Mouse (Mus musculus) hindbrain, embryonic 12.5 days (tissue): ENCODE measurements around the gene 1110032A03Rik. TPM values are rescaled to one million over a fixed set of nuclear protein-coding genes. Genes with fewer than 3 reads are reported as not detected.
A peak's percentile ranks its signal among the peaks of the same experiment; 100 is the strongest.

Source experiments
- ATAC-seq: fragments of 200-750 bp; cut with Nextera tagmentation; 2 replicates; pipeline ENCODE4 v1.8.0; 2017; ENCODE audit warnings: moderate TSS enrichment; ENCODE audit not compliant: low FRiP score
- H3K27ac ChIP-seq: fragments of 300-500 bp; sonication (generic); 2 replicates; pipeline ENCODE4 v1.5.1; 2016; ENCODE audit warnings: mild to moderate bottlenecking
- H3K27me3 ChIP-seq: fragments of 300-500 bp; sonication (generic); 2 replicates; pipeline ENCODE4 v1.6.1; 2016; ENCODE audit warnings: mild to moderate bottlenecking
- H3K36me3 ChIP-seq: fragments of 300-500 bp; sonication (generic); 2 replicates; pipeline ENCODE4 v1.6.1; 2016; ENCODE audit warnings: mild to moderate bottlenecking
- H3K4me1 ChIP-seq: fragments of 300-500 bp; sonication (generic); 2 replicates; pipeline ENCODE4 v1.6.1; 2016
- H3K4me2 ChIP-seq: fragments of 300-500 bp; sonication (generic); replicated peaks from 2 replicates; pipeline ENCODE4 v1.6.1; 2016; ENCODE audit warnings: mild to moderate bottlenecking
- H3K4me3 ChIP-seq: fragments of 300-500 bp; sonication (generic); 2 replicates; pipeline ENCODE4 v1.5.1; 2016; ENCODE audit warnings: mild to moderate bottlenecking
- H3K9ac ChIP-seq: fragments of 300-500 bp; sonication (generic); 2 replicates; pipeline ENCODE4 v1.6.1; 2016; ENCODE audit warnings: mild to moderate bottlenecking, moderate library complexity
- H3K9me3 ChIP-seq: fragments of 300-500 bp; sonication (generic); replicated peaks from 2 replicates; pipeline ENCODE4 v1.6.1; 2016; ENCODE audit warnings: mild to moderate bottlenecking
- WGBS: fragments of 180-500 bp; shearing (Covaris S2); methylation state at CpG from one replicate; pipeline ENCODE4 v1.1.7; 2016; 5-methylcytosine and 5-hydroxymethylcytosine counted together
- polyA plus RNA-seq: library from polyadenylated mRNA; unstranded; fragments of >200 nt; fragmentation: Nextera tagmentation; extraction: Ambion mirVana; gene quantifications from 2 replicates; pipeline ENCODE4 v1.2.1, GENCODE M21; 2016

The 1110032A03Rik gene
- polyA plus RNA-seq, 1 experiment from 2014 or later, result 43.9 TPM

DNA sequence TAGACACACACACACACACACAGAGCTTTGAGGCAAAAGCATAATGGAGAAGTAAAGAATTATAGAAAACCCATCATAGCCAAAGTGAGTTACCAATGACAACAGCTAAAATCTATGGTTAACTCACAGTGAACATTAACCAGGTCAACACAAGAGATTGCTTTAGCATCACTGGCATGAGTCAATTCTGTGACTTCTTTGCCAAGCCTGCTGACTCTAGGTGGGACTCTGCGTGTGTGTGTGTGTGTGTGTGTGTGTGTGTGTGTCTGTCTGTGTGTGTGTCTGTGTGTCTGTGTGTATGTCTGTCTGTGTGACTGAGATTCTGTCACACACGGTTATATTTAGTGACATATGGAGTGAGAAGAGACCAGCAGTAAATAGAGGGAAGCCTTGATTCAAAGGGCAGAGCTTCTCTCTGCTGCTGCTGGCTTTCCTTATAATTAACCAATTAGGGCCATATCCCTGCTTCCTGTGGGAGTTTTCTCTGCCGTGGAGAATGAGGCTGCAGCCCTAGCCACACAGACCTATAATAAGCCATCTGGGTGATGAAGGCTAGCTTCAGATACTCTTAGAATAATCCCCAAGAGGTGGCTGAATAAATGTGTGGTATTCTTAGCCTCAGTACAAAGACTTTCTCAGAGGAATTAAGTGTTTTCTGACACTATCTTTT, 50.5 kb downstream of the 1110032A03Rik start:
- no peaks in the 10 kb centered on the region for H3K36me3 ChIP-seq
- no peak for ATAC-seq
- H3K27me3 ChIP-seq, result no peaks in the 10 kb centered on the region
- peaks cover 60% of the 10 kb centered on the region for H3K4me1 ChIP-seq
- H3K9ac ChIP-seq, result peak overlapping the region; percentile 45; the same call in 1 of the 2 replicates
- peak overlapping the region; percentile 73 for H3K27ac ChIP-seq
- no peaks in the 10 kb centered on the region for H3K9me3 ChIP-seq
- H3K4me3 ChIP-seq, result no peak overlapping the region
- 50% methylated on average over 3 of the region's 3 CpGs for WGBS
- peak overlapping the region; percentile 82 for H3K4me2 ChIP-seq

DNA sequence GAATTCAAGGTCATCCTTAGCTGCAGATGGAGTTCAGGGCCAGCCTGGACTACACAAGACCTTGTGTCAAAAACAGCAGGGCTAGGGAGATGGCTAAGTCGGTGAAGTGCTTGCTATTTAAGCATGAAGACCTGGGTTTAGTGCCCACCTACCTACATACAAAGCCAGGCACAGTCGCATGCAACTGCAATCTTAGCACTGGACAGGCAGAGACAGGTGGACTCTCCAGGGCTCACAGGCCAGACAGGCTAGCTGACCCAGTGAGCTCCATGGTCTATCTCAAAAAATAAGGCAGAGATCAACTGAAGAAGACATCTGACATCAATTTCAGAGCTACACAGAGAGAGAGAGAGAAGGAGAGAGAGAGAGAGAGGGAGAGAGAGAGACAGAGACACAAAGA, 51.2 kb downstream of the 1110032A03Rik start:
- no peak overlapping the region for H3K4me3 ChIP-seq
- H3K4me2 ChIP-seq, result peak overlapping the region; percentile 82
- H3K9me3 ChIP-seq, result no peaks in the 10 kb centered on the region
- 87% methylated on average over 2 of the region's 2 CpGs for WGBS
- H3K36me3 ChIP-seq, result 0 out of 2 replicates have a peak, but pooled peaks cover 3% of the 10 kb centered on the region
- no peak overlapping the region for H3K9ac ChIP-seq
- H3K27me3 ChIP-seq, result no peaks in the 10 kb centered on the region
- no peak for ATAC-seq
- peaks cover 60% of the 10 kb centered on the region for H3K4me1 ChIP-seq
- peak overlapping the region; percentile 73 for H3K27ac ChIP-seq

DNA sequence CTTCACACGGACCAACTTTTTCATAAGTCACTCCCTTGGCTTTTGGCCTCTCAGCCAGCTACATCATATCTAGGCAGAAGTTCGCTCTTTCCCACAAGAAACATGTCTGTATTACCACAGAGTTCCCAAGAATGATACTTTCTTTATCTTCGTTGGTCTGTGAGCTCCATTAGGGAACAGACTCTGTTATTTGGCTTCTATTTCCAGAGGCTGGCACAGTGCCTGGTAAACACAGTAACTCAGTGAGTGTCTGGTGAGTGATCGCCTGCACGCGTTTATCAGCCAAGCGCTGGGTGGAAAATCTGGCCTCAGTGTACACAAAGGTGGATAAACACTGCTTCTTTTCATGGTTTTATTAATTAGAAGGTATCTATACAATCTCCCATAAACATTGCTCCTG, 51.9 kb downstream of the 1110032A03Rik start:
- Histone ChIP-seq H3K9ac (no peak overlapping the region), H3K36me3 (0 out of 2 replicates have a peak, but pooled peaks cover 4% of the 10 kb centered on the region), H3K9me3 (no peaks in the 10 kb centered on the region), H3K27me3 (no peaks in the 10 kb centered on the region), H3K4me2 (no peak overlapping the region), H3K4me1 (peaks cover 60% of the 10 kb centered on the region), H3K4me3 (no peak overlapping the region), H3K27ac (peak overlapping the region; percentile 35; the same call in 1 of the 2 replicates)
- no peak for ATAC-seq
- WGBS, result 73% methylated on average over 7 of the region's 7 CpGs

DNA sequence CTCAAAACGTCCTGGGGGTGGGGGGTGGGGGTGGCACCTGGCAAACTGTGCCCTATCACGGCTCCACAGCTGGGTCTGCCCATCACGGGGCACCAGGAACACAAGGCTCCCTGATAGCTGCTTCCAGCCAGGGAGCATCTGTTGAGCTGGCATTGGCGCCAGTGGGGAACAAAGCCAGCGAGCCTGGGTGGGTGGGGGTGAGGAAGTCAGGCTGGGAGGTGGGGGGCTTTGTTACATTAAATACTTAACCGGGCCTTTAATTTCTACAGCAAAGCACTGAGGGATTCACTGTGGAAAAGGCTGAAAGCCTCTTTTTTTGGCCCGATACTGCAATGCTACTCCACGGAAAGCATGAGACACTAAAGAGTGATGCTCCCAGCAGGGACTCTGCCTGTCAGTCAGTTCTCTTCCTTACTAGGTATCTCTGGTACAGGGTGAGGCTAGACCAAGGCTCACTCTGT, 52.8 kb downstream of the 1110032A03Rik start:
- Histone ChIP-seq H3K4me1 (peaks cover 56% of the 10 kb centered on the region), H3K9me3 (no peaks in the 10 kb centered on the region), H3K27ac (no peak overlapping the region), H3K4me3 (no peak overlapping the region), H3K27me3 (no peaks in the 10 kb centered on the region), H3K9ac (no peak overlapping the region), H3K36me3 (0 out of 2 replicates have a peak, but pooled peaks cover 4% of the 10 kb centered on the region), H3K4me2 (no peak overlapping the region)
- WGBS, result 34% methylated on average over 8 of the region's 8 CpGs
- no peak for ATAC-seq

DNA sequence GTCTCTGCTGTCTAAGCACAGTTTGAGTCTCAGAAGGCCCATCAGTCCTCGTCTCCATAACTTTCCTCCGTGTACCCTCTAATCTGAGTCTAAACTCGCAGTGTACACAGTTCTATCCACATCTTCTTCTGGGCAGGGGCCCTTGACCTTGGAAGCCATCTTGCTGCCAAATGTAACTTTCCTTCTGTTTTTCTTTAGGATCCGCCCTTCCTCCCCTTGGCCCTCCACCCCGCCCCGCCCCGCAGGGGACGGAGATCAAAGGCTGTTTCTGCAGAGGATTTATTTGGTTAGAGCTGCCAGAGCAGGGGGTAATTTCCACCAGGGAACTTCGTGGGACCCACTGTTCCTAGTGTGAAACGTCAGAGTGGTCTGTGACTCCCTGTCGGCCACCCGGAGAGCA, 54.3 kb downstream of the 1110032A03Rik start:
- Histone ChIP-seq H3K9ac (no peak overlapping the region), H3K27me3 (no peaks in the 10 kb centered on the region), H3K4me3 (no peak overlapping the region), H3K36me3 (peaks cover 7% of the 10 kb centered on the region; the same call in 1 of the 2 replicates), H3K27ac (no peak overlapping the region), H3K4me2 (no peak overlapping the region), H3K4me1 (peaks cover 42% of the 10 kb centered on the region), H3K9me3 (no peaks in the 10 kb centered on the region)
- 37% methylated on average over 12 of the region's 12 CpGs for WGBS
- ATAC-seq, result no peak

DNA sequence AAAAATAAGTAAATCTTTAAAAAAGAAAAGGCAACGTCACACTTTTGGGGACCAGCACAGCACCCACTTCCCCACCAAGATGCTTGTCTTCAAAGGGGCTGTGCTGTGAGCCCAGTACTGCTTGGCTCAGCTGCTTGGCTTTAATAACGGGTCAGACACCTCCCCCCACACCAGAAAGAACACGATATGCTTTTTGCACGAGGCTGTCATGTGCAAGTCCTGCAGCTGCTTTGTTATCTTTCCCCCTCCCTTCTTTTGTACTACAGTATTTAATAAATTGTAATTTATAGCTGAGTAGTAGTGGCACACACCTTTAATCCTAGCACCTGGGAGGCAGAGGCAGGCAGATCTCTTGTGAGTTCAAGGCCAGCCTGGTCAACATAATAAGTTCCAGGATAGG, 56.4 kb downstream of the 1110032A03Rik start:
- Histone ChIP-seq H3K27ac (no peak overlapping the region), H3K9me3 (no peaks in the 10 kb centered on the region), H3K4me3 (no peak overlapping the region), H3K27me3 (no peaks in the 10 kb centered on the region), H3K9ac (no peak overlapping the region), H3K4me1 (peaks cover 22% of the 10 kb centered on the region), H3K4me2 (no peak overlapping the region), H3K36me3 (peaks cover 7% of the 10 kb centered on the region; the same call in 1 of the 2 replicates)
- ATAC-seq, result no peak
- WGBS, result 84% methylated on average over 4 of the region's 4 CpGs

DNA sequence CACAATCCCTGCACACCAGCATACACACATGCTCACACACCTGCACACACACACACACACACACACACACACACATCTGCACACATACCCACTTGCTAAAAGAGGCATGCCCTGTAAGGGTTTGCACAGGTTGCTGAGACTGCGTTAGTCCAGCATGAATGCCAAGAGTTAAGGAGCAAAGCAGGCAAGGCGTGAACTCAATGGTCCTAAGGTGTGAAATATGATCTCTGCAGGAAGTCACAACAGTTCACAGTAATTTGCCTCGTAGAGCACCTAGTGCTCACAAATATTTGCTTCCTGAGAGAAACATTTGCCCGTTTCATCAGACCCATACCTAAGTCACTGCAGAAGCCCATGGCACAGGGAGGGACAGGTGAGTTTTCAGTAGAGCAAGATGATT, 61.1 kb downstream of the 1110032A03Rik start:
- H3K4me3 ChIP-seq, result no peak overlapping the region
- no peaks in the 10 kb centered on the region for H3K9me3 ChIP-seq
- WGBS, result 70% methylated on average over 4 of the region's 4 CpGs
- peaks cover 17% of the 10 kb centered on the region for H3K36me3 ChIP-seq
- H3K27ac ChIP-seq, result no peak overlapping the region
- H3K4me2 ChIP-seq, result no peak overlapping the region
- no peaks in the 10 kb centered on the region for H3K27me3 ChIP-seq
- no peaks in the 10 kb centered on the region for H3K4me1 ChIP-seq
- H3K9ac ChIP-seq, result no peak overlapping the region
- no peak for ATAC-seq

Other genes starting within 250 kb of the 1110032A03Rik start
- 95.1 and 96.2 TPM in 2 replicates for gene Pts, start 246.8 kb downstream of the 1110032A03Rik start, polyA plus RNA-seq
- gene Il18, start 220.7 kb downstream of the 1110032A03Rik start, polyA plus RNA-seq, result 9.7 and 10.5 TPM in 2 replicates
- gene Bco2, start 220.3 kb downstream of the 1110032A03Rik start, polyA plus RNA-seq, result 0.17 and 0.28 TPM in 2 replicates
- 0.55 TPM in 1 of 2 replicates, not detected in the other for gene Tex12, start 214.2 kb downstream of the 1110032A03Rik start, polyA plus RNA-seq
- gene Sdhd, start 171.7 kb downstream of the 1110032A03Rik start, polyA plus RNA-seq, result 208 TPM in 2 replicates
- 280 and 325 TPM in 2 replicates for gene Timm8b, start 171.6 kb downstream of the 1110032A03Rik start, polyA plus RNA-seq
- gene Pih1d2, start 158.2 kb downstream of the 1110032A03Rik start, polyA plus RNA-seq, result 8.4 and 8.8 TPM in 2 replicates
- gene Nkapd1, start 158.1 kb downstream of the 1110032A03Rik start, polyA plus RNA-seq, result 32.9 and 34.7 TPM in 2 replicates
- 41.5 and 54.8 TPM in 2 replicates for gene Dlat, start 115.7 kb downstream of the 1110032A03Rik start, polyA plus RNA-seq
- 33.7 and 35.2 TPM in 2 replicates for gene Dixdc1, start 36.0 kb downstream of the 1110032A03Rik start, polyA plus RNA-seq
- 2.5 TPM in 2 replicates for gene 2310030G06Rik, start 29.0 kb downstream of the 1110032A03Rik start, polyA plus RNA-seq
- gene Cryab, start 24.2 kb downstream of the 1110032A03Rik start, polyA plus RNA-seq, result 11.9 and 20.7 TPM in 2 replicates
- gene Hspb2, start 23.2 kb downstream of the 1110032A03Rik start, polyA plus RNA-seq, result 1.7 and 6.9 TPM in 2 replicates
- 11.6 and 12.5 TPM in 2 replicates for gene Fdxacb1, start 7.3 kb downstream of the 1110032A03Rik start, polyA plus RNA-seq
- gene Alg9, start 501 bp downstream of the 1110032A03Rik start, polyA plus RNA-seq, result 44.9 and 50.6 TPM in 2 replicates
- gene Ppp2r1b, start 69.8 kb upstream of the 1110032A03Rik start, polyA plus RNA-seq, result 87.6 and 90.5 TPM in 2 replicates
- gene Sik2, start 233.6 kb upstream of the 1110032A03Rik start, polyA plus RNA-seq, result 17.7 and 20.3 TPM in 2 replicates